ENCODE assay signal across 16 mouse cellular contexts in genomic region chr12:36793799-36794198, GRCm38 (mm10).
A peak's percentile ranks its signal among the peaks of the same experiment; 100 is the strongest.
DNase-seq lines count a peak whose midpoint lies in the region; ATAC-seq lines count a peak whose summit lies in the region.
"Had no signal": no experiment of that assay in that cellular context is flagged by ENCODE, and none has a peak within 500 bp of the region (broad histone marks: within the 10 kb centered on the region; RNA-seq: fewer than 3 reads in every experiment).

No protein-coding gene starts in this region.

- WGBS in midbrain, embryonic 14.5 days, result 35% methylated on average over 2 of the region's 2 CpGs
- WGBS in midbrain, embryonic 15.5 days, result 27% methylated on average over 2 of the region's 2 CpGs
- WGBS in forebrain, embryonic 16.5 days, result 4% methylated on average over 2 of the region's 2 CpGs

- DNase-seq in midbrain, embryonic 14.5 days, result peak; percentile 6
- peak; percentile 21 for DNase-seq in neural tube, embryonic 10.5 days (ENCODE audit: extremely low spot score, low spot score)
- DNase-seq in cerebellum, postnatal 36 days, result no peak
- no peak for DNase-seq in left cerebral cortex, adult 11 months (ENCODE audit: low spot score)
- no peak for DNase-seq in left cerebral cortex, postnatal 10 days (ENCODE audit: extremely low spot score in 1 of 2, low spot score in 2 of 2)
- DNase-seq: adrenal gland, postnatal 14 days; B cell, adult 2 months; cerebellum, postnatal 14 days; heart, adult 11 months; lung, adult 2 months; thymus, postnatal 36 days had no signal

- no peaks in the 10 kb centered on the region for H3K36me3 ChIP-seq in midbrain, embryonic 14.5 days (ENCODE audit: control insufficient read depth, insufficient read depth, low read length)
- no peaks in the 10 kb centered on the region for H3K36me3 ChIP-seq in midbrain, embryonic 15.5 days (replicated peaks)
- no peaks in the 10 kb centered on the region for H3K36me3 ChIP-seq in forebrain, embryonic 16.5 days (ENCODE audit: control insufficient read depth, insufficient read depth)
- H3K36me3 ChIP-seq: kidney, embryonic 15.5 days had no signal

- H3K9ac ChIP-seq in midbrain, embryonic 14.5 days (replicated peaks; ENCODE audit: low read length), result no peak overlapping the region
- no peak overlapping the region for H3K9ac ChIP-seq in midbrain, embryonic 15.5 days
- H3K9ac ChIP-seq in forebrain, embryonic 16.5 days (replicated peaks; ENCODE audit: low read depth, low read length), result no peak overlapping the region
- H3K9ac ChIP-seq: kidney, embryonic 15.5 days had no signal

- no peak overlapping the region for H3K27ac ChIP-seq in midbrain, embryonic 14.5 days (replicated peaks; ENCODE audit: low read depth, low read length)
- H3K27ac ChIP-seq in midbrain, embryonic 15.5 days, result no peak overlapping the region
- no peak overlapping the region for H3K27ac ChIP-seq in forebrain, embryonic 16.5 days (ENCODE audit: low read length)
- H3K27ac ChIP-seq: hindbrain, postnatal 0 days; kidney, embryonic 15.5 days; layer of hippocampus, adult 2 months had no signal

- no peaks in the 10 kb centered on the region for H3K27me3 ChIP-seq in midbrain, embryonic 14.5 days (ENCODE audit: control insufficient read depth, insufficient read depth, low read length)
- no peaks in the 10 kb centered on the region for H3K27me3 ChIP-seq in midbrain, embryonic 15.5 days (replicated peaks)
- H3K27me3 ChIP-seq in forebrain, embryonic 16.5 days (replicated peaks; ENCODE audit: control insufficient read depth, insufficient read depth, low read length), result 0 out of 2 replicates have a peak, but pooled peaks cover 4% of the 10 kb centered on the region
- H3K27me3 ChIP-seq: kidney, embryonic 15.5 days had no signal

- no peak overlapping the region for H3K4me2 ChIP-seq in midbrain, embryonic 14.5 days (ENCODE audit: low read length)
- H3K4me2 ChIP-seq in midbrain, embryonic 15.5 days, result no peak overlapping the region
- no peak overlapping the region for H3K4me2 ChIP-seq in forebrain, embryonic 16.5 days (ENCODE audit: low read length)
- H3K4me2 ChIP-seq: kidney, embryonic 15.5 days had no signal

- ATAC-seq in midbrain, embryonic 14.5 days (ENCODE audit: low FRiP score, low TSS enrichment), result no peak
- no peak for ATAC-seq in midbrain, embryonic 15.5 days (replicated peaks)
- peak; percentile 72 for ATAC-seq in forebrain, embryonic 16.5 days
- ATAC-seq: hindbrain, postnatal 0 days had no signal

- no peaks in the 10 kb centered on the region for H3K4me1 ChIP-seq in midbrain, embryonic 14.5 days (ENCODE audit: control insufficient read depth, insufficient read depth, low read length)
- no peaks in the 10 kb centered on the region for H3K4me1 ChIP-seq in midbrain, embryonic 15.5 days
- H3K4me1 ChIP-seq in forebrain, embryonic 16.5 days (replicated peaks; ENCODE audit: control insufficient read depth, insufficient read depth, low read length), result no peaks in the 10 kb centered on the region
- H3K4me1 ChIP-seq: kidney, embryonic 15.5 days had no signal

- intact Hi-C loops in left cerebral cortex, postnatal 10 days (cut with DNase I), result no loop called here

- no peaks in the 10 kb centered on the region for H3K9me3 ChIP-seq in midbrain, embryonic 14.5 days (ENCODE audit: control insufficient read depth, low read length)
- H3K9me3 ChIP-seq in midbrain, embryonic 15.5 days, result no peaks in the 10 kb centered on the region
- H3K9me3 ChIP-seq in forebrain, embryonic 16.5 days (ENCODE audit: control insufficient read depth, low read length), result no peaks in the 10 kb centered on the region
- H3K9me3 ChIP-seq: kidney, embryonic 15.5 days had no signal

- H3K4me3 ChIP-seq in midbrain, embryonic 14.5 days (replicated peaks; ENCODE audit: low read depth, low read length), result no peak overlapping the region
- no peak overlapping the region for H3K4me3 ChIP-seq in midbrain, embryonic 15.5 days
- H3K4me3 ChIP-seq in forebrain, embryonic 16.5 days (replicated peaks; ENCODE audit: low read length), result no peak overlapping the region
- H3K4me3 ChIP-seq: kidney, embryonic 15.5 days; layer of hippocampus, adult 2 months had no signal

Comparison
In these comparisons a context has a peak if more than half of its experiments do, and no peak if none do; other contexts are left out.
1. DNase-seq: peak in midbrain, embryonic 14.5 days (single experiment) and neural tube, embryonic 10.5 days (single experiment); none in cerebellum, postnatal 36 days (0 of 2), left cerebral cortex, adult 11 months (single experiment) and left cerebral cortex, postnatal 10 days (0 of 2).